Mouse (Mus musculus): Measurements from ENCODE around the gene Zrsr1. TPM values are rescaled to one million over a fixed set of nuclear protein-coding genes. Genes with fewer than 3 reads are reported as not detected.

Gene Zrsr1
- polyA plus RNA-seq, 1 experiment from 2014 or later: 4.8 TPM

GRCm38 (mm10) chr11:23007166-23007480 is 35.3 kb downstream of the Zrsr1 start:
- Histone ChIP-seq H3K27ac (replicated peaks; ENCODE audit: low read depth, low read length) (no peak overlapping the region), H3K9ac (replicated peaks; ENCODE audit: low read length) (peak overlapping the region; percentile 30; the same call in 1 of the 2 replicates), H3K4me2 (ENCODE audit: low read depth, low read length) (peak overlapping the region; percentile 81), H3K36me3 (replicated peaks; ENCODE audit: control insufficient read depth, insufficient read depth, low read depth, low read length) (peaks cover 5% of the 10 kb centered on the region), H3K4me3 (ENCODE audit: low read depth, low read length) (peak overlapping the region; percentile 55), H3K27me3 (ENCODE audit: control insufficient read depth, insufficient read depth, low read length) (no peaks in the 10 kb centered on the region), H3K9me3 (replicated peaks; ENCODE audit: control insufficient read depth, low read length) (no peaks in the 10 kb centered on the region), H3K4me1 (ENCODE audit: control insufficient read depth, insufficient read depth, low read length) (no peaks in the 10 kb centered on the region)
- 7% methylated on average over 6 of the region's 6 CpGs for WGBS
- ATAC-seq (replicated peaks; ENCODE audit: insufficient number of reproducible peaks, low FRiP score, low TSS enrichment, low read depth): no peak; the same call in 1 of the 2 replicates
- no peak for DNase-seq (ENCODE audit: low spot score)

DNA sequence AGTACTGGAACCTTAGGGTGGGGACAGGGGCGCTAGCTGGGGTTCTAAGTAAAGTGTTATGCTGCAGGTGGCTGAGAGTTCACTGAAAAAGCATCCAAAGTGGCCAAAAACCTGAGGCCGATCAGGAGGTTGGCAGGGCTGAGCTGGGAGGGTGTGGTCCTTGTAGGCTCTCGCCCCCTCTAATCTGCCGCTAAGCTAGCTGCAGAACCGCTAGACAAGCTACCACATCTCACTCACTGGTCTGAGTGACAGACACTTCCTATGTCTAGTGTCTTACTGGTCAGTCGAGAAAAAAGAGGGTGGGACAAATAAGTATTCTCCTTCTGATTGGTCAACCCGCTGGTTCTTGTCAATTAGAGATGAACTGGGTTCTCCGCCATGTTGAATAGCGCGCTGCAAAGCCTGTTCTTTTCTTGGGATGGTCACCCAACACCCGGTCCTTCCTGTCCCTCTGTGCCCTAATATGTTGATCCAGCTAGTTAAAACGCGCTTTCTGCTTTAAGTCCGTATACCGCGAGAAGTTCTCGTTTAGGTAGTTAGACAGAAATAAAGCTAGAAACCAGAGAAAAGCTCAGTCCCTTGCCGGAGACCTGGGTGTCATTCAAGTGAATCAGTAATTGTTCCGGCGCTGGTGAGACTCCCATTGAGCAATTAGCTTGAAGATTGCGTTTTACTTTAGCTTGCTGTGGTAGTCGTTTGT is 35.8 kb downstream of the Zrsr1 start, which contains the start of gene Fam161a:
Gene Fam161a (plus strand): TSS at position 51 of the 700 bp plus-strand sequence.
- peak; percentile 92 for DNase-seq (ENCODE audit: low spot score)
- peak within 1 kb of the TSS; percentile 55 for H3K4me3 ChIP-seq (ENCODE audit: low read depth, low read length)
- H3K9me3 ChIP-seq (replicated peaks; ENCODE audit: control insufficient read depth, low read length): no peaks in the 10 kb centered on the region
- peak within 1 kb of the TSS; percentile 81 for H3K4me2 ChIP-seq (ENCODE audit: low read depth, low read length)
- peak within 1 kb of the TSS; percentile 70 for H3K27ac ChIP-seq (replicated peaks; ENCODE audit: low read depth, low read length)
- H3K9ac ChIP-seq (replicated peaks; ENCODE audit: low read length): peak within 1 kb of the TSS; percentile 72
- H3K27me3 ChIP-seq (ENCODE audit: control insufficient read depth, insufficient read depth, low read length): no peaks in the 10 kb centered on the region
- ATAC-seq (replicated peaks; ENCODE audit: insufficient number of reproducible peaks, low FRiP score, low TSS enrichment, low read depth): peak; percentile 93
- H3K36me3 ChIP-seq (replicated peaks; ENCODE audit: control insufficient read depth, insufficient read depth, low read depth, low read length): peaks cover 5% of the 10 kb centered on the region
- no peaks in the 10 kb centered on the region for H3K4me1 ChIP-seq (ENCODE audit: control insufficient read depth, insufficient read depth, low read length)
- WGBS: under 1% methylated on average over 22 of the region's 22 CpGs

DNA sequence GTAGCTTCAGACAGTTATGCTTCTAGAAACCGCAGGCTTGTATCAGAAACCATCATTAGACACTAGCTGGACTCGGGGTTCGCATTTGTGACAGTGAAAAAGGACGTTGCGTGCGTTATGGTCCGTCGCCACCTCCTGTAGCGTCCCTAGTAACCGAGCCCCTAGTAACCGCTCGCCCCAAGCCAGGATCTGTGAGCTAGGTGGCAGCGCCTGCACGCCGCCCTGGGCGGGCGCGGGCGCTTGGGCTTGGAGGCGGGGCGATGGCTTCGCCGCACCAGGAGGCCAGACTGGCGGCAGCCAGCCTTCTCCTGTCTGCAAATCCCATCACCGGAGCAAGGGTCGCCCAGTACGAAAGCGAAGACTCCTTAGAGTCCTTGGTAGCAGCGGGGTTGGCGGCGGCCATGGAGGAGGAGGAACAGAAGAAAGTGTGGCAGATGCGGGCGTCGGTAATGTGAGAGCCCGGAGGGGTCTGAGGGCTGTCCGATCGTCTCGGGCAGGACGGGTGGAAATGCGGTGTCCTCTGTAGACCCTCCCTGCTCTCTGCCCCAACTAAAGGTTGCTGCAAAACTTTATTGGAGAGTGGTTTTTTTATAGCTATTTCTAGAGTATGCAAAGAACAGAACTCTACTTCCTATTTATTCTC is 36.5 kb downstream of the Zrsr1 start:
- Histone ChIP-seq H3K9me3 (replicated peaks; ENCODE audit: control insufficient read depth, low read length) (no peaks in the 10 kb centered on the region), H3K4me1 (ENCODE audit: control insufficient read depth, insufficient read depth, low read length) (no peaks in the 10 kb centered on the region), H3K9ac (replicated peaks; ENCODE audit: low read length) (peak overlapping the region; percentile 72), H3K36me3 (replicated peaks; ENCODE audit: control insufficient read depth, insufficient read depth, low read depth, low read length) (peaks cover 5% of the 10 kb centered on the region), H3K4me2 (ENCODE audit: low read depth, low read length) (peak overlapping the region; percentile 81), H3K4me3 (ENCODE audit: low read depth, low read length) (peak overlapping the region; percentile 55), H3K27me3 (ENCODE audit: control insufficient read depth, insufficient read depth, low read length) (no peaks in the 10 kb centered on the region), H3K27ac (replicated peaks; ENCODE audit: low read depth, low read length) (peak overlapping the region; percentile 70)
- ATAC-seq (replicated peaks; ENCODE audit: insufficient number of reproducible peaks, low FRiP score, low TSS enrichment, low read depth) (peak; percentile 95), DNase-seq (ENCODE audit: low spot score) (peak; percentile 92)
- WGBS: under 1% methylated on average over 40 of the region's 40 CpGs

DNA sequence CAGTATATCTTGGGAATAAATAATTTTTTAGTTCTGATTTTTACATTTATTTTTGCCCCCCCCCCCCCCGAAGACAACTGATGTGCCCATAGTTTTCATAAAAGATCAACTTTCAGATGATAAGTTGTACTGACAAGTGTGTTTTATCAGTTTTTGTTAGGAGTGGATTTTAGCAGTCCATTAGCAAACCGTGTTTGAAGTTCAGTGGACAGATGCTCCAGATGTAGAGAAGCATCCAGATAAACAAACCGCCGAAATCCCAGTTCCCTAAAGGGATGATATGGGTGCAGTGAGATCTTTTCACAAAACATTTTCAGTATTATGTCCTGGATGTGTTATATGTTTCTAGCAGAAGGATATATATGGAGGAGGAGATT is 37.0 kb downstream of the Zrsr1 start:
- ATAC-seq (replicated peaks; ENCODE audit: insufficient number of reproducible peaks, low FRiP score, low TSS enrichment, low read depth) (no peak), DNase-seq (ENCODE audit: low spot score) (no peak)
- 0 out of 2 replicates have a peak overlapping the region, but pooled peaks have one; percentile 70 for H3K27ac ChIP-seq (replicated peaks; ENCODE audit: low read depth, low read length)
- WGBS: 40% methylated on average over 4 of the region's 4 CpGs
- peak overlapping the region; percentile 81 for H3K4me2 ChIP-seq (ENCODE audit: low read depth, low read length)
- peak overlapping the region; percentile 72 for H3K9ac ChIP-seq (replicated peaks; ENCODE audit: low read length)
- H3K36me3 ChIP-seq (replicated peaks; ENCODE audit: control insufficient read depth, insufficient read depth, low read depth, low read length): peaks cover 5% of the 10 kb centered on the region
- no peaks in the 10 kb centered on the region for H3K4me1 ChIP-seq (ENCODE audit: control insufficient read depth, insufficient read depth, low read length)
- H3K4me3 ChIP-seq (ENCODE audit: low read depth, low read length): peak overlapping the region; percentile 55
- H3K27me3 ChIP-seq (ENCODE audit: control insufficient read depth, insufficient read depth, low read length): no peaks in the 10 kb centered on the region
- H3K9me3 ChIP-seq (replicated peaks; ENCODE audit: control insufficient read depth, low read length): no peaks in the 10 kb centered on the region

DNA sequence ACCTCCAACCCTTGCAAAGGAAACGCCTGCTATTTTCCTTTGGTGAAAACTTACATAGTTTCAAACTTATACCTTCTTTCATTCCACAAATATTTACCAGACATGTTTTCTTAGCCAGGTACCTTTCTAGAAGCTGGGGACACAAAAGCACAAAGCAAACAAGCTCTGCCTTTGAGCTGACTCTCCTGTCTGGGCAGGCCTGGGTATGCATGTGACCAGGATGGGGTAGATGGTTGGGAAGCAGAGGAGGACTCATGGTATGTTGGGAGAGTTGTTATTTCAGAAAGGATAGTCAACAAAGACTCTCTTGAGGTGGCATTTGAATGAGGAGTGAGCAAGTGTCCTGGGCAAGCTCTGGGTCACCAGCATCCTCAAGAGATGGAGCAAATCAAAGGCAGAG is 41.3 kb downstream of the Zrsr1 start:
- no peak overlapping the region for H3K4me3 ChIP-seq (ENCODE audit: low read depth, low read length)
- H3K4me1 ChIP-seq (ENCODE audit: control insufficient read depth, insufficient read depth, low read length): no peaks in the 10 kb centered on the region
- DNase-seq (ENCODE audit: low spot score) (no peak), ATAC-seq (replicated peaks; ENCODE audit: insufficient number of reproducible peaks, low FRiP score, low TSS enrichment, low read depth) (no peak)
- no peaks in the 10 kb centered on the region for H3K27me3 ChIP-seq (ENCODE audit: control insufficient read depth, insufficient read depth, low read length)
- H3K27ac ChIP-seq (replicated peaks; ENCODE audit: low read depth, low read length): no peak overlapping the region
- no peaks in the 10 kb centered on the region for H3K9me3 ChIP-seq (replicated peaks; ENCODE audit: control insufficient read depth, low read length)
- H3K9ac ChIP-seq (replicated peaks; ENCODE audit: low read length): no peak overlapping the region
- 60% methylated on average over 1 of the region's 1 CpGs for WGBS
- no peaks in the 10 kb centered on the region for H3K36me3 ChIP-seq (replicated peaks; ENCODE audit: control insufficient read depth, insufficient read depth, low read depth, low read length)
- H3K4me2 ChIP-seq (ENCODE audit: low read depth, low read length): no peak overlapping the region

- WGBS: 86% methylated on average over 4 of the region's 4 CpGs
- H3K36me3 ChIP-seq (replicated peaks; ENCODE audit: control insufficient read depth, insufficient read depth, low read depth, low read length): no peaks in the 10 kb centered on the region
- no peaks in the 10 kb centered on the region for H3K4me1 ChIP-seq (ENCODE audit: control insufficient read depth, insufficient read depth, low read length)
- H3K4me3 ChIP-seq (ENCODE audit: low read depth, low read length): no peak overlapping the region
- ATAC-seq (replicated peaks; ENCODE audit: insufficient number of reproducible peaks, low FRiP score, low TSS enrichment, low read depth) (no peak), DNase-seq (ENCODE audit: low spot score) (no peak)
- H3K9me3 ChIP-seq (replicated peaks; ENCODE audit: control insufficient read depth, low read length): no peaks in the 10 kb centered on the region
- H3K4me2 ChIP-seq (ENCODE audit: low read depth, low read length): no peak overlapping the region
- H3K27me3 ChIP-seq (ENCODE audit: control insufficient read depth, insufficient read depth, low read length): no peaks in the 10 kb centered on the region
- H3K27ac ChIP-seq (replicated peaks; ENCODE audit: low read depth, low read length): no peak overlapping the region
- H3K9ac ChIP-seq (replicated peaks; ENCODE audit: low read length): no peak overlapping the region
These were observed 41.9 kb downstream of the Zrsr1 start for GRCm38 (mm10) chr11:23013580-23014294.

DNA sequence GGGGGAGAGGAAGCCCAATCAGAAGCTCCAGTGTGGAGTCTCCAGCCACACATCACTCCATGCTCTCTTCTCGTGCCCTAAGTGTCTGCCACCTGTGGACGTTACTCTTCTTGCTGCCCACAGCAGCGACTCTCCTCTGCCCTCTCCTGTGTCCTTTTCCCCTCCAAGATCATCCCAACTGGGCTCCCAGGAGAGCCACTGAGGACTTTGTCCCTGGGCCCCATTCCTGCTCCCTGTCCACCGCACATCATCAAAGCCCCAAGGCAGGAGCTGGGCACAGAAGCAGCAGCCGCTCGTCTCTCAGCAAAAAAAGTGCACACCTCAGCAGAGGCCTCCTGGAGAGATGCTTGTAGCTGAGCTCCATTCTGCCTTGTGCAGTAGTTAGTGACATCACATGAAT is 43.2 kb downstream of the Zrsr1 start:
- DNase-seq (ENCODE audit: low spot score) (no peak), ATAC-seq (replicated peaks; ENCODE audit: insufficient number of reproducible peaks, low FRiP score, low TSS enrichment, low read depth) (no peak)
- Histone ChIP-seq H3K4me2 (ENCODE audit: low read depth, low read length) (no peak overlapping the region), H3K4me3 (ENCODE audit: low read depth, low read length) (no peak overlapping the region), H3K27ac (replicated peaks; ENCODE audit: low read depth, low read length) (no peak overlapping the region), H3K36me3 (replicated peaks; ENCODE audit: control insufficient read depth, insufficient read depth, low read depth, low read length) (no peaks in the 10 kb centered on the region), H3K9me3 (replicated peaks; ENCODE audit: control insufficient read depth, low read length) (no peaks in the 10 kb centered on the region), H3K9ac (replicated peaks; ENCODE audit: low read length) (no peak overlapping the region), H3K4me1 (ENCODE audit: control insufficient read depth, insufficient read depth, low read length) (no peaks in the 10 kb centered on the region), H3K27me3 (ENCODE audit: control insufficient read depth, insufficient read depth, low read length) (no peaks in the 10 kb centered on the region)
- 78% methylated on average over 6 of the region's 6 CpGs for WGBS

DNA sequence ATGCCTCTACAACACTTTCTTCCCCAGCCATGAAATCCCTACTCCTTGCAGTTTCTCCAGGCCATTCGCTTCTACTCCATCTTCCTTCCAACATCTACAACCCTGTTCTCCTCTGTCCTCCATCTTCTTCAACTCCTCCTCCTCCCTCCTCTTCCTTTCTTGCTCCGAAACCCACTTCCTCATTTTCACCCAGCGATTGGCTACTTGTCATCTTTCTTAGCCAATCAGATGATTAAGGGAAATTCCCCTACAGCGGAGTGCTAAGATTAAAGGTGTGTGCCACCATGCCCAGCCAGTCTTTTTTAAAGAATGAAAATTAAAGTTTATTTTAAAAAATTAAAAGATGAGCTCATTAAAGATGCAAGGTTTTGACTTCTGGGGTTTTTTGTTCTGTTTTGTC is 46.1 kb downstream of the Zrsr1 start:
- ATAC-seq (replicated peaks; ENCODE audit: insufficient number of reproducible peaks, low FRiP score, low TSS enrichment, low read depth) (no peak), DNase-seq (ENCODE audit: low spot score) (no peak)
- H3K27me3 ChIP-seq (ENCODE audit: control insufficient read depth, insufficient read depth, low read length): no peaks in the 10 kb centered on the region
- no peaks in the 10 kb centered on the region for H3K4me1 ChIP-seq (ENCODE audit: control insufficient read depth, insufficient read depth, low read length)
- WGBS: 89% methylated on average over 4 of the region's 4 CpGs
- H3K9ac ChIP-seq (replicated peaks; ENCODE audit: low read length): no peak overlapping the region
- no peak overlapping the region for H3K4me3 ChIP-seq (ENCODE audit: low read depth, low read length)
- no peaks in the 10 kb centered on the region for H3K9me3 ChIP-seq (replicated peaks; ENCODE audit: control insufficient read depth, low read length)
- no peaks in the 10 kb centered on the region for H3K36me3 ChIP-seq (replicated peaks; ENCODE audit: control insufficient read depth, insufficient read depth, low read depth, low read length)
- H3K27ac ChIP-seq (replicated peaks; ENCODE audit: low read depth, low read length): no peak overlapping the region
- H3K4me2 ChIP-seq (ENCODE audit: low read depth, low read length): no peak overlapping the region
